ENCODE assay signal across 27 mouse cellular contexts in the genomic region with DNA sequence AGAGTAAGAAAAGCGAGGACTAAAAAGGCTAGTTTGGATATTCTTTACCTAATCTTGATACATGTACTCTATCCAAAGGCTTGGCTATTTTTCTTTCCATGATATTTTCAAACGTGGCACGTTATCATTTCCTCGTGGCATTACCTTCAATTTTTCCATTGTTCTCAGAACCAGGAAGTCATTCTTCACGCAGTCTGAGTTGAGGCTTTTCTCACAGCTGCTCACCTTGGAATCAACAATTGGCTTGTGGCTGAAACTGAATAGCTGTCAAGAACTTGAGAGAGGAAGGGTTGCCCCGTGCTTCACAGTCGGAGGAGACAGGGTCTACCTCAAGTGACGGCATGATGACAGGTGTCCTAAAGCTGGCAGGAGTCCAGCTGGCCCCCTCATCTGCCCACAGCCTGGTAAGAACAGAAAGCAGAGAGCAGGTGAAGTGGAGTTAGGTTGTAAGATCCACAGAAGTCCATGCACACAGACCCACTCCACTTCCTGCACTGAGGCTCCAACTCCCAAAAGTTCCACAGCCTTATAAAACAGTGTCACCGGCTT. TPM values are rescaled to one million over a fixed set of nuclear protein-coding genes. Genes with fewer than 3 reads are reported as not detected.
DNase-seq lines count a peak whose midpoint lies in the region; ATAC-seq and TF ChIP-seq lines count a peak whose summit lies in the region.
"Had no signal": no experiment of that assay in that cellular context is flagged by ENCODE, and none has a peak within 500 bp of the region (broad histone marks: within the 10 kb centered on the region; RNA-seq: fewer than 3 reads in every experiment).

No protein-coding gene starts in this region.

- ATAC-seq in heart, embryonic 13.5 days (ENCODE audit: extremely low read depth, insufficient number of reproducible peaks, low FRiP score, low TSS enrichment): no peak
- ATAC-seq in lung, embryonic 14.5 days (ENCODE audit: insufficient read depth): no peak
- ATAC-seq in stomach, postnatal 0 days (ENCODE audit: low FRiP score, low TSS enrichment): no peak
- ATAC-seq: forebrain, postnatal 0 days; inflammation-experienced regulatory T-cells, adult 6 months; midbrain, embryonic 15.5 days had no signal

- TF ChIP-seq CTCF in lung, embryonic 14.5 days (IDR thresholded peaks at IDR 0.05; ENCODE audit: low read depth): no peak
- TF ChIP-seq CTCF in stomach, postnatal 0 days (IDR thresholded peaks at IDR 0.05; ENCODE audit: low read depth): no peak

- no peak overlapping the region for H3K4me3 ChIP-seq in heart, embryonic 13.5 days
- H3K4me3 ChIP-seq in lung, embryonic 14.5 days (ENCODE audit: low read depth, low read length): no peak overlapping the region
- no peak overlapping the region for H3K4me3 ChIP-seq in stomach, postnatal 0 days (ENCODE audit: low read depth, low read length)
- H3K4me3 ChIP-seq: embryonic facial prominence, embryonic 15.5 days; forebrain, embryonic 12.5 days; heart, adult 2 months; heart, embryonic 12.5 days; hindbrain, embryonic 10.5 days; hindbrain, embryonic 15.5 days; midbrain, embryonic 10.5 days; midbrain, embryonic 15.5 days had no signal

- H3K9me3 ChIP-seq in heart, embryonic 13.5 days: no peaks in the 10 kb centered on the region
- no peaks in the 10 kb centered on the region for H3K9me3 ChIP-seq in lung, embryonic 14.5 days (ENCODE audit: low read depth, low read length)
- no peaks in the 10 kb centered on the region for H3K9me3 ChIP-seq in stomach, postnatal 0 days (ENCODE audit: control insufficient read depth, low read length)
- H3K9me3 ChIP-seq: embryonic facial prominence, embryonic 15.5 days; forebrain, embryonic 12.5 days; heart, embryonic 12.5 days; hindbrain, embryonic 10.5 days; hindbrain, embryonic 15.5 days; midbrain, embryonic 10.5 days; midbrain, embryonic 15.5 days had no signal

- DNase-seq in heart, postnatal 4 days: no peak
- peak; percentile 6 for DNase-seq in lung, embryonic 14.5 days
- no peak for DNase-seq in lung, postnatal 14 days
- DNase-seq in thymus, postnatal 0 days (ENCODE audit: low spot score): peak; percentile 23
- DNase-seq in thymus, postnatal 4 days: no peak
- peak; percentile 45 for DNase-seq in stomach, postnatal 0 days (ENCODE audit: low spot score)
- no peak for DNase-seq in MN1 (ENCODE audit: low spot score)
- DNase-seq: adrenal gland, adult 2 months; adrenal gland, postnatal 36 days; cerebellum, adult 9-10 months; forebrain, postnatal 0 days; heart, adult 2 months; heart, postnatal 10 days; kidney, adult 11 months; kidney, postnatal 25 days; right cerebral cortex, postnatal 25 days; spleen, adult 18-20 months; thymus, postnatal 36 days had no signal

- H3K9ac ChIP-seq in heart, embryonic 13.5 days: no peak overlapping the region
- no peak overlapping the region for H3K9ac ChIP-seq in lung, embryonic 14.5 days
- H3K9ac ChIP-seq in stomach, postnatal 0 days (ENCODE audit: low read length): no peak overlapping the region
- H3K9ac ChIP-seq: embryonic facial prominence, embryonic 15.5 days; forebrain, embryonic 12.5 days; forebrain, postnatal 0 days; heart, embryonic 12.5 days; hindbrain, embryonic 15.5 days; midbrain, embryonic 15.5 days had no signal

- H3K27me3 ChIP-seq in heart, embryonic 13.5 days (replicated peaks): no peaks in the 10 kb centered on the region
- H3K27me3 ChIP-seq in lung, embryonic 14.5 days (ENCODE audit: insufficient read depth, low read length): no peaks in the 10 kb centered on the region
- no peaks in the 10 kb centered on the region for H3K27me3 ChIP-seq in stomach, postnatal 0 days (ENCODE audit: control insufficient read depth, insufficient read depth, low read length)
- H3K27me3 ChIP-seq: embryonic facial prominence, embryonic 15.5 days; forebrain, embryonic 12.5 days; heart, embryonic 12.5 days; hindbrain, embryonic 15.5 days; midbrain, embryonic 15.5 days had no signal

- no peak for TF ChIP-seq EP300 in stomach, postnatal 0 days (optimal IDR thresholded peaks at IDR 0.05)

- WGBS in heart, embryonic 13.5 days: 41% methylated on average over 9 of the region's 9 CpGs
- 43% methylated on average over 9 of the region's 9 CpGs for WGBS in lung, embryonic 14.5 days
- WGBS in stomach, postnatal 0 days: 35% methylated on average over 9 of the region's 9 CpGs

- H3K27ac ChIP-seq in heart, embryonic 13.5 days (replicated peaks): no peak overlapping the region
- 0 out of 2 replicates have a peak overlapping the region, but pooled peaks have one; percentile 10 for H3K27ac ChIP-seq in lung, embryonic 14.5 days (ENCODE audit: low read depth)
- peak overlapping the region; percentile 83 for H3K27ac ChIP-seq in stomach, postnatal 0 days (replicated peaks)
- H3K27ac ChIP-seq: embryonic facial prominence, embryonic 15.5 days; forebrain, embryonic 12.5 days; heart, adult 2 months; hindbrain, embryonic 10.5 days; hindbrain, embryonic 15.5 days; midbrain, embryonic 10.5 days; midbrain, embryonic 15.5 days had no signal

- peaks cover 22% of the 10 kb centered on the region for H3K4me1 ChIP-seq in heart, embryonic 13.5 days
- no peaks in the 10 kb centered on the region for H3K4me1 ChIP-seq in lung, embryonic 14.5 days (ENCODE audit: insufficient read depth)
- H3K4me1 ChIP-seq in stomach, postnatal 0 days (replicated peaks; ENCODE audit: control insufficient read depth, insufficient read depth): no peaks in the 10 kb centered on the region
- H3K4me1 ChIP-seq: embryonic facial prominence, embryonic 15.5 days; forebrain, embryonic 12.5 days; hindbrain, embryonic 10.5 days; hindbrain, embryonic 15.5 days; midbrain, embryonic 15.5 days had no signal

- H3K36me3 ChIP-seq in heart, embryonic 13.5 days: no peaks in the 10 kb centered on the region
- no peaks in the 10 kb centered on the region for H3K36me3 ChIP-seq in lung, embryonic 14.5 days (ENCODE audit: insufficient read depth)
- H3K36me3 ChIP-seq in stomach, postnatal 0 days (ENCODE audit: control insufficient read depth, insufficient read depth, low read length): no peaks in the 10 kb centered on the region
- H3K36me3 ChIP-seq: embryonic facial prominence, embryonic 15.5 days; forebrain, embryonic 12.5 days; heart, embryonic 12.5 days; hindbrain, embryonic 10.5 days; hindbrain, embryonic 15.5 days; midbrain, embryonic 10.5 days; midbrain, embryonic 15.5 days had no signal

- peak overlapping the region; percentile 13; the same call in 1 of the 2 replicates for H3K4me2 ChIP-seq in heart, embryonic 13.5 days
- H3K4me2 ChIP-seq in lung, embryonic 14.5 days: no peak overlapping the region
- H3K4me2 ChIP-seq in stomach, postnatal 0 days (replicated peaks; ENCODE audit: low read depth): no peak overlapping the region
- H3K4me2 ChIP-seq: embryonic facial prominence, embryonic 15.5 days; forebrain, embryonic 12.5 days; heart, embryonic 12.5 days; hindbrain, embryonic 15.5 days; midbrain, embryonic 15.5 days had no signal

RNA-seq across cellular contexts. Expression of gene Fam241a, which starts 30.6 kb away (rescaled TPM):
- 6.9 and 9.0 TPM in 2 replicates for polyA plus RNA-seq in heart, embryonic 13.5 days (2015; fragmentation: Nextera tagmentation; extraction: Ambion mirVana)
- total RNA-seq in heart, postnatal 4 days (2021): 10 to 100 TPM in 1 of 2 experiments, 1 to 10 TPM in 1; 9.4 to 11.7 TPM
- polyA plus RNA-seq in lung, embryonic 14.5 days (2014; fragmentation: Nextera tagmentation; extraction: Ambion mirVana): 6.6 and 6.9 TPM in 2 replicates
- 18.6 and 21.8 TPM in 2 replicates for polyA plus RNA-seq in thymus, postnatal 0 days (2015; fragmentation: Nextera tagmentation; extraction: Ambion mirVana)
- 27.3 and 28.8 TPM in 2 replicates for polyA plus RNA-seq in stomach, postnatal 0 days (2015; fragmentation: Nextera tagmentation; extraction: Ambion mirVana)

Comparison
In these comparisons a context has a peak if more than half of its experiments do, and no peak if none do; other contexts are left out.
1. DNase-seq: peak in lung, embryonic 14.5 days (single experiment), thymus, postnatal 0 days (single experiment) and stomach, postnatal 0 days (single experiment); none in heart, postnatal 4 days (single experiment), lung, postnatal 14 days (single experiment), thymus, postnatal 4 days (single experiment) and MN1 (single experiment).